Mouse (Mus musculus) CH12.LX (cell line): Measurements from ENCODE around the gene Ttc7b. TPM values are rescaled to one million over a fixed set of nuclear protein-coding genes. Genes with fewer than 3 reads are reported as not detected.

ENCODE experiments used
- DNase-seq: peaks from one replicate; pipeline ENCODE4 v3.0.0-alpha.2; 2013; ENCODE audit errors: extremely low read depth
- H3K27ac ChIP-seq: 2 replicates; pipeline ENCODE4 v1.5.1; 2012; ENCODE audit warnings: low read depth, mild to moderate bottlenecking, control low read depth, moderate library complexity; ENCODE audit not compliant: insufficient read depth
- H3K27me3 ChIP-seq: replicated peaks from 2 replicates; pipeline ENCODE3; 2012; ENCODE audit warnings: inconsistent platforms
- H3K36me3 ChIP-seq, 2 experiments: replicated peaks in 1 of 2; 2 replicates each; pipeline versions ENCODE3 to v1.6.1; 2012; ENCODE audit warnings: inconsistent platforms in 1 of 2, low read length in 1 of 2, mild to moderate bottlenecking in 1 of 2, mixed read lengths in 1 of 2, moderate library complexity in 1 of 2; ENCODE audit not compliant: control insufficient read depth in 1 of 2, insufficient read depth in 1 of 2
- H3K4me1 ChIP-seq, 2 experiments: 2 replicates each; pipeline ENCODE4 v1.6.1; 2012; ENCODE audit warnings: inconsistent platforms in 1 of 2, moderate library complexity in 1 of 2; ENCODE audit not compliant: insufficient read depth in 2 of 2, control insufficient read depth in 1 of 2
- H3K4me2 ChIP-seq: 2 replicates; pipeline ENCODE4 v1.6.1; 2012; ENCODE audit warnings: low read depth, mild to moderate bottlenecking, control low read depth; ENCODE audit not compliant: poor library complexity, insufficient read depth, severe bottlenecking
- H3K4me3 ChIP-seq, 3 experiments: fragments of 150-350 bp in 1 of 3; sonication (generic) in 1 of 3; replicated peaks in 1 of 3; 2 replicates each; pipeline versions ENCODE3 to v1.5.1; 2011 to 2012; ENCODE audit warnings: low read depth in 2 of 3, low read length in 2 of 3, mild to moderate bottlenecking in 2 of 3, moderate library complexity in 2 of 3, control low read depth in 1 of 3, improper control_type of control experiment in 1 of 3, inconsistent platforms in 1 of 3, mixed read lengths in 1 of 3; ENCODE audit not compliant: poor library complexity in 1 of 3
- H3K79me2 ChIP-seq: replicated peaks from 2 replicates; pipeline ENCODE4 v1.6.1; 2012; ENCODE audit warnings: mild to moderate bottlenecking, moderate library complexity; ENCODE audit not compliant: control insufficient read depth, poor library complexity, insufficient read depth, severe bottlenecking; ENCODE audit errors: extremely low read depth
- H3K9ac ChIP-seq: 2 replicates; pipeline ENCODE4 v1.6.1; 2012; ENCODE audit warnings: low read depth, mild to moderate bottlenecking, control low read depth, moderate library complexity; ENCODE audit not compliant: insufficient read depth
- H3K9me3 ChIP-seq: replicated peaks from 2 replicates; pipeline ENCODE3; 2012; ENCODE audit warnings: low read length, inconsistent platforms, mixed read lengths
- BHLHE40 ChIP-seq: IDR thresholded peaks from 2 replicates; pipeline ENCODE4 v1.6.1; 2011; ENCODE audit warnings: mild to moderate bottlenecking, low read depth, low read length, improper control_type of control experiment
- CHD2 ChIP-seq: IDR thresholded peaks from 2 replicates; pipeline ENCODE4 v1.6.1; 2011; ENCODE audit warnings: low read length, improper control_type of control experiment
- CTCF ChIP-seq, 2 experiments: IDR thresholded peaks in 1 of 2; conservative IDR thresholded peaks in 1 of 2; 2 replicates each; pipeline ENCODE4 v1.5.1; 2011 to 2012; ENCODE audit warnings: low read depth in 2 of 2, low read length in 2 of 2, improper control_type of control experiment in 1 of 2, inconsistent platforms in 1 of 2, mild to moderate bottlenecking in 1 of 2, moderate library complexity in 1 of 2
- ELF1 ChIP-seq: IDR thresholded peaks from 2 replicates; pipeline ENCODE4 v1.6.1; 2014; ENCODE audit warnings: low read depth, mild to moderate bottlenecking, inconsistent platforms, low read length, improper control_type of control experiment
- GABPA ChIP-seq: IDR thresholded peaks from 2 replicates; pipeline ENCODE4 v1.6.1; 2012; ENCODE audit warnings: low read depth, low read length, improper control_type of control experiment, inconsistent platforms; ENCODE audit not compliant: insufficient replicate concordance
- HCFC1 ChIP-seq: IDR thresholded peaks from 2 replicates; pipeline ENCODE4 v1.6.1; 2012; ENCODE audit warnings: low read depth, mild to moderate bottlenecking, inconsistent platforms, low read length, improper control_type of control experiment
- IRF4 ChIP-seq: IDR thresholded peaks from 2 replicates; pipeline ENCODE4 v1.6.1; 2014; ENCODE audit warnings: low read depth, mild to moderate bottlenecking, inconsistent platforms, low read length, improper control_type of control experiment
- JUN ChIP-seq: IDR thresholded peaks from 2 replicates; pipeline ENCODE4 v1.6.1; 2011; ENCODE audit warnings: low read depth, mild to moderate bottlenecking, low read length, improper control_type of control experiment, moderate library complexity; ENCODE audit not compliant: insufficient read depth
- JUND ChIP-seq: conservative IDR thresholded peaks from 2 replicates; pipeline ENCODE4 v1.6.1; 2011; ENCODE audit warnings: low read depth, low read length, improper control_type of control experiment
- MAFK ChIP-seq: IDR thresholded peaks from 2 replicates; pipeline ENCODE4 v1.6.1; 2011; ENCODE audit warnings: low read length, improper control_type of control experiment; ENCODE audit not compliant: insufficient replicate concordance
- MAX ChIP-seq: IDR thresholded peaks from 2 replicates; pipeline ENCODE4 v1.6.1; 2011; ENCODE audit warnings: low read length, improper control_type of control experiment
- MEF2A ChIP-seq: IDR thresholded peaks from 2 replicates; pipeline ENCODE4 v1.6.1; 2014; ENCODE audit warnings: low read depth, mild to moderate bottlenecking, inconsistent platforms, low read length, improper control_type of control experiment, borderline replicate concordance
- MXI1 ChIP-seq: IDR thresholded peaks from 2 replicates; pipeline ENCODE4 v1.6.1; 2011; ENCODE audit warnings: mild to moderate bottlenecking, low read depth, low read length, improper control_type of control experiment
- MYC ChIP-seq: IDR thresholded peaks from 2 replicates; pipeline ENCODE4 v1.6.1; 2011; ENCODE audit warnings: low read depth, mild to moderate bottlenecking, improper control_type of control experiment, low read length
- NELFE ChIP-seq: IDR thresholded peaks from 2 replicates; pipeline ENCODE4 v1.6.1; 2011; ENCODE audit warnings: low read depth, low read length, improper control_type of control experiment
- NRF1 ChIP-seq: IDR thresholded peaks from 2 replicates; pipeline ENCODE4 v1.6.1; 2014; ENCODE audit warnings: low read depth, mild to moderate bottlenecking, inconsistent platforms, low read length, improper control_type of control experiment, moderate library complexity
- POLR2A ChIP-seq: IDR thresholded peaks from 2 replicates; pipeline ENCODE4 v1.6.1; 2011; ENCODE audit warnings: low read depth, mild to moderate bottlenecking, improper control_type of control experiment, low read length
- POLR2AphosphoS2 ChIP-seq: IDR thresholded peaks from 2 replicates; pipeline ENCODE4 v1.6.1; 2011; ENCODE audit warnings: low read depth, low read length, improper control_type of control experiment
- RAD21 ChIP-seq: IDR thresholded peaks from 2 replicates; pipeline ENCODE4 v1.6.1; 2011; ENCODE audit warnings: low read depth, mild to moderate bottlenecking, low read length, improper control_type of control experiment, moderate library complexity
- SIN3A ChIP-seq: IDR thresholded peaks from 2 replicates; pipeline ENCODE4 v1.6.1; 2012; ENCODE audit warnings: low read length, improper control_type of control experiment, inconsistent platforms
- TBP ChIP-seq: conservative IDR thresholded peaks from 2 replicates; pipeline ENCODE4 v1.6.1; 2011; ENCODE audit warnings: low read depth, low read length, improper control_type of control experiment
- TCF12 ChIP-seq: IDR thresholded peaks from 2 replicates; pipeline ENCODE4 v1.6.1; 2014; ENCODE audit warnings: low read depth, mild to moderate bottlenecking, inconsistent platforms, low read length, improper control_type of control experiment
- UBTF ChIP-seq: IDR thresholded peaks from 2 replicates; pipeline ENCODE4 v1.6.1; 2012; ENCODE audit warnings: low read depth, mild to moderate bottlenecking, inconsistent platforms, low read length, improper control_type of control experiment, moderate library complexity
- USF1 ChIP-seq: IDR thresholded peaks from 2 replicates; pipeline ENCODE4 v1.6.1; 2014; ENCODE audit warnings: low read depth, mild to moderate bottlenecking, inconsistent platforms, low read length, improper control_type of control experiment
- USF2 ChIP-seq: conservative IDR thresholded peaks from 2 replicates; pipeline ENCODE4 v1.6.1; 2011; ENCODE audit warnings: low read depth, low read length, improper control_type of control experiment
- ZNF384 ChIP-seq: IDR thresholded peaks from 2 replicates; pipeline ENCODE4 v1.6.1; 2012; ENCODE audit warnings: low read depth, low read length, improper control_type of control experiment, inconsistent platforms
- dilution Hi-C: fragments of 300-500 bp; cut with MboI; formaldehyde crosslinking; loops from 2 replicates; pipeline ENCODE4 v1.14.3; 2020; ENCODE audit warnings: low sequenced_read_pairs; ENCODE audit not compliant: extremely low pct_unique_long_range_greater_than_20kb, extremely low pct_ligation_motif_present
- in situ Hi-C: fragments of 300-500 bp; cut with MboI; formaldehyde crosslinking; loops from 3 replicates; pipeline ENCODE4 v1.14.3; 2019; ENCODE audit warnings: low sequenced_read_pairs, low pct_ligation_motif_present, low pct_unique_long_range_greater_than_20kb, mixed read lengths
- polyA plus RNA-seq: library from polyadenylated mRNA; unstranded; fragments of >175 nt; gene quantifications from 2 replicates; pipeline ENCODE4 v1.2.1, GENCODE M21; 2012; ENCODE audit warnings: low read depth; ENCODE audit not compliant: insufficient read length
- total RNA-seq, 2 experiments: library from RNA; depleted of rRNA; stranded (reverse); fragments of 300-350 nt in 1 of 2; fragments of >200 nt in 1 of 2; gene quantifications; 2 replicates each; pipeline ENCODE4 v1.2.3; 2012 to 2014

Gene Ttc7b
- total and polyA plus RNA-seq, 3 experiments: 7.8 to 18.3 (median 12.7) TPM

- DNase-seq: no peak
Observed at GRCm38 (mm10) chr12:100255441-100255949, 265.1 kb downstream of the Ttc7b start.

GRCm38 (mm10) chr12:100254471-100254870, 266.2 kb downstream of the Ttc7b start:
- no peak for TF ChIP-seq USF2
- TF ChIP-seq POLR2A: no peak
- TF ChIP-seq POLR2AphosphoS2: no peak
- TF ChIP-seq TCF12: no peak
- no peak for TF ChIP-seq JUND
- no peak for TF ChIP-seq GABPA
- no peak for TF ChIP-seq BHLHE40
- TF ChIP-seq MEF2A: no peak
- TF ChIP-seq TBP: no peak
- TF ChIP-seq NELFE: no peak
- TF ChIP-seq HCFC1: no peak
- no peak for TF ChIP-seq IRF4
- TF ChIP-seq ELF1: no peak
- TF ChIP-seq USF1: no peak
- TF ChIP-seq CHD2: no peak
- no peak for TF ChIP-seq MXI1
- TF ChIP-seq RAD21: no peak
- no peak for TF ChIP-seq JUN
- no peak for TF ChIP-seq UBTF
- TF ChIP-seq, all 38 proteins: peak for 0
- Histone ChIP-seq H3K9me3 (no peaks in the 10 kb centered on the region), H3K36me3 (no peaks in the 10 kb centered on the region), H3K9ac (no peak overlapping the region), H3K4me3 (no peak overlapping the region), H3K79me2 (no peaks in the 10 kb centered on the region), H3K4me2 (no peak overlapping the region), H3K27me3 (peaks cover 6% of the 10 kb centered on the region), H3K4me1 (no peaks in the 10 kb centered on the region), H3K27ac (no peak overlapping the region)
- dilution Hi-C loops (no loop called here), in situ Hi-C loops (no loop called here)
- DNase-seq: no peak

More at GRCm38 (mm10) chr12:100255441-100255949, 265.1 kb downstream of the Ttc7b start:
- no peak overlapping the region for H3K4me2 ChIP-seq
- no peak overlapping the region for H3K27ac ChIP-seq
- H3K4me3 ChIP-seq: no peak overlapping the region
- no peaks in the 10 kb centered on the region for H3K4me1 ChIP-seq
- no peak overlapping the region for H3K9ac ChIP-seq
- H3K79me2 ChIP-seq: no peaks in the 10 kb centered on the region
- dilution Hi-C loops: no loop called here
- H3K9me3 ChIP-seq: no peaks in the 10 kb centered on the region
- H3K27me3 ChIP-seq: peaks cover 8% of the 10 kb centered on the region
- no peak for TF ChIP-seq POLR2AphosphoS2
- TF ChIP-seq IRF4: no peak
- TF ChIP-seq USF1: no peak
- TF ChIP-seq NRF1: no peak
- no peak for TF ChIP-seq MYC
- no peak for TF ChIP-seq CTCF (conservative IDR thresholded peaks at IDR 0.05 in 1 of 2, IDR thresholded peaks at IDR 0.05 in 1 of 2; ENCODE audit: low read depth in 2 of 2, low read length in 2 of 2)
- TF ChIP-seq MAX: no peak
- TF ChIP-seq TCF12: no peak
- TF ChIP-seq JUN: no peak
- TF ChIP-seq UBTF: no peak
- TF ChIP-seq ZNF384: no peak
- TF ChIP-seq SIN3A: no peak
- TF ChIP-seq GABPA: no peak
- TF ChIP-seq RAD21: no peak
- no peak for TF ChIP-seq MAFK
- no peak for TF ChIP-seq MXI1
- TF ChIP-seq, all 38 proteins: peak for 0
- in situ Hi-C loops: no loop called here
- no peaks in the 10 kb centered on the region for H3K36me3 ChIP-seq
